Mouse (Mus musculus) lung, embryonic 14.5 days (tissue): ENCODE data around the gene C77080. TPM values are rescaled to one million over a fixed set of nuclear protein-coding genes. Genes with fewer than 3 reads are reported as not detected.

Experiments
- ATAC-seq: fragments of 200-750 bp; cut with Nextera tagmentation; 2 replicates; pipeline ENCODE4 v1.8.0; 2017; ENCODE audit warnings: mild to moderate bottlenecking, moderate TSS enrichment, moderate library complexity; ENCODE audit not compliant: insufficient read depth
- DNase-seq: peaks from one replicate; pipeline ENCODE4 v3.0.0-alpha.2; 2015
- H3K27ac ChIP-seq: fragments of 300-500 bp; sonication (generic); 2 replicates; pipeline ENCODE4 v1.5.1; 2014; ENCODE audit warnings: low read depth, mild to moderate bottlenecking, moderate library complexity
- H3K27me3 ChIP-seq: fragments of 300-500 bp; sonication (generic); 2 replicates; pipeline ENCODE4 v1.6.1; 2014; ENCODE audit warnings: low read length, control low read depth; ENCODE audit not compliant: insufficient read depth
- H3K36me3 ChIP-seq: fragments of 300-500 bp; sonication (generic); 2 replicates; pipeline ENCODE4 v1.6.1; 2014; ENCODE audit warnings: control low read depth; ENCODE audit not compliant: insufficient read depth
- H3K4me1 ChIP-seq: fragments of 300-500 bp; sonication (generic); 2 replicates; pipeline ENCODE4 v1.6.1; 2014; ENCODE audit warnings: antibody characterized with exemption, control low read depth; ENCODE audit not compliant: insufficient read depth
- H3K4me2 ChIP-seq: fragments of 300-500 bp; sonication (generic); 2 replicates; pipeline ENCODE4 v1.6.1; 2014; ENCODE audit warnings: mild to moderate bottlenecking
- H3K4me3 ChIP-seq: fragments of 300-500 bp; sonication (generic); 2 replicates; pipeline ENCODE4 v1.5.1; 2014; ENCODE audit warnings: low read depth, low read length
- H3K9ac ChIP-seq: fragments of 300-500 bp; sonication (generic); 2 replicates; pipeline ENCODE4 v1.6.1; 2014
- H3K9me3 ChIP-seq: fragments of 300-500 bp; sonication (generic); 2 replicates; pipeline ENCODE4 v1.6.1; 2016; ENCODE audit warnings: low read depth, low read length, control low read depth
- CTCF ChIP-seq: IDR thresholded peaks from 2 replicates; pipeline ENCODE4 v1.5.1; 2016; ENCODE audit warnings: antibody characterized with exemption, low read depth
- WGBS: fragments of 180-500 bp; shearing (Covaris S2); extraction: QIAGEN DNeasy Blood & Tissue Kit; methylation state at CpG from one replicate; pipeline ENCODE4 v1.1.7; 2014; 5-methylcytosine and 5-hydroxymethylcytosine counted together
- polyA plus RNA-seq: library from polyadenylated mRNA; unstranded; fragments of >200 nt; fragmentation: Nextera tagmentation; extraction: Ambion mirVana; gene quantifications from 2 replicates; pipeline ENCODE4 v1.2.1, GENCODE M21; 2014

Gene C77080
- polyA plus RNA-seq, 1 experiment from 2014 or later: 2.8 TPM

- no peak; the same call in 1 of the 2 replicates for ATAC-seq
- TF ChIP-seq CTCF: no peak
- no peaks in the 10 kb centered on the region for H3K36me3 ChIP-seq
- no peaks in the 10 kb centered on the region for H3K9me3 ChIP-seq
- H3K4me2 ChIP-seq: peak overlapping the region; percentile 98
- DNase-seq: peak; percentile 34
- peak overlapping the region; percentile 46 for H3K4me3 ChIP-seq
- H3K27ac ChIP-seq: no peak overlapping the region
- WGBS: 11% methylated on average over 24 of the region's 24 CpGs
- peaks cover 36% of the 10 kb centered on the region for H3K27me3 ChIP-seq
- H3K4me1 ChIP-seq: peaks cover 10% of the 10 kb centered on the region
- H3K9ac ChIP-seq: peak overlapping the region; percentile 62
Measured at GRCm38 (mm10) chr4:129247381-129248242, 13.6 kb downstream of the C77080 start.

- H3K4me2 ChIP-seq: peak overlapping the region; percentile 23; the same call in 1 of the 2 replicates
- ATAC-seq: no peak
Measured at GRCm38 (mm10) chr4:129246360-129247301, 14.6 kb downstream of the C77080 start.

GRCm38 (mm10) chr4:129244802-129245201 lies 16.4 kb downstream of the C77080 start:
- Histone ChIP-seq H3K4me2 (no peak overlapping the region), H3K27ac (no peak overlapping the region; the same call in 1 of the 2 replicates)
- ATAC-seq: no peak

More at GRCm38 (mm10) chr4:129246360-129247301, 14.6 kb downstream of the C77080 start:
- Histone ChIP-seq H3K27me3 (peaks cover 36% of the 10 kb centered on the region), H3K4me1 (peaks cover 8% of the 10 kb centered on the region), H3K27ac (no peak overlapping the region), H3K4me3 (no peak overlapping the region), H3K9ac (no peak overlapping the region), H3K9me3 (no peaks in the 10 kb centered on the region), H3K36me3 (no peaks in the 10 kb centered on the region)
- TF ChIP-seq CTCF: no peak
- 40% methylated on average over 15 of the region's 15 CpGs for WGBS
- peak; percentile 31 for DNase-seq

GRCm38 (mm10) chr4:129242761-129243160 lies 18.4 kb downstream of the C77080 start:
- no peak for DNase-seq
- Histone ChIP-seq H3K9ac (no peak overlapping the region), H3K27me3 (peaks cover 23% of the 10 kb centered on the region), H3K36me3 (no peaks in the 10 kb centered on the region), H3K27ac (peak overlapping the region; percentile 54; the same call in 1 of the 2 replicates), H3K4me1 (peaks cover 5% of the 10 kb centered on the region; the same call in 1 of the 2 replicates), H3K4me2 (peak overlapping the region; percentile 12; the same call in 1 of the 2 replicates), H3K9me3 (no peaks in the 10 kb centered on the region), H3K4me3 (no peak overlapping the region)
- 34% methylated on average over 4 of the region's 4 CpGs for WGBS
- ATAC-seq: no peak
- no peak for TF ChIP-seq CTCF

More at GRCm38 (mm10) chr4:129244802-129245201, 16.4 kb downstream of the C77080 start:
- TF ChIP-seq CTCF: no peak
- H3K9ac ChIP-seq: no peak overlapping the region
- peak; percentile 75 for DNase-seq
- WGBS: 31% methylated on average over 4 of the region's 4 CpGs
- H3K27me3 ChIP-seq: peaks cover 34% of the 10 kb centered on the region
- H3K4me1 ChIP-seq: peaks cover 5% of the 10 kb centered on the region; the same call in 1 of the 2 replicates
- no peaks in the 10 kb centered on the region for H3K9me3 ChIP-seq
- H3K4me3 ChIP-seq: no peak overlapping the region
- H3K36me3 ChIP-seq: no peaks in the 10 kb centered on the region

GRCm38 (mm10) chr4:129242327-129242726 lies 18.9 kb downstream of the C77080 start:
- peaks cover 18% of the 10 kb centered on the region for H3K27me3 ChIP-seq

GRCm38 (mm10) chr4:129241898-129242297 lies 19.3 kb downstream of the C77080 start:
- Histone ChIP-seq H3K4me2 (peak overlapping the region; percentile 12; the same call in 1 of the 2 replicates), H3K27me3 (peaks cover 14% of the 10 kb centered on the region), H3K36me3 (no peaks in the 10 kb centered on the region), H3K4me1 (peaks cover 5% of the 10 kb centered on the region; the same call in 1 of the 2 replicates), H3K4me3 (no peak overlapping the region), H3K9me3 (no peaks in the 10 kb centered on the region), H3K9ac (no peak overlapping the region), H3K27ac (peak overlapping the region; percentile 54; the same call in 1 of the 2 replicates)
- DNase-seq: no peak
- WGBS: 26% methylated on average over 7 of the region's 7 CpGs
- TF ChIP-seq CTCF: no peak
- no peak for ATAC-seq

More at GRCm38 (mm10) chr4:129242327-129242726, 18.9 kb downstream of the C77080 start:
- TF ChIP-seq CTCF: no peak
- no peak overlapping the region for H3K9ac ChIP-seq
- H3K4me2 ChIP-seq: peak overlapping the region; percentile 12; the same call in 1 of the 2 replicates
- no peaks in the 10 kb centered on the region for H3K9me3 ChIP-seq
- H3K4me1 ChIP-seq: peaks cover 5% of the 10 kb centered on the region; the same call in 1 of the 2 replicates
- DNase-seq (no peak), ATAC-seq (no peak)
- H3K27ac ChIP-seq: peak overlapping the region; percentile 54; the same call in 1 of the 2 replicates
- no peaks in the 10 kb centered on the region for H3K36me3 ChIP-seq
- WGBS: 37% methylated on average over 4 of the region's 4 CpGs
- H3K4me3 ChIP-seq: no peak overlapping the region
